ENCODE assay signal across 8 mouse cellular contexts in genomic region chr15:102377163-102377543, GRCm38 (mm10). TPM values are rescaled to one million over a fixed set of nuclear protein-coding genes. Genes with fewer than 3 reads are reported as not detected.
A peak's percentile ranks its signal among the peaks of the same experiment; 100 is the strongest.
DNase-seq lines count a peak whose midpoint lies in the region; ATAC-seq and TF ChIP-seq lines count a peak whose summit lies in the region.

No protein-coding gene starts in this region.

- H3K4me3 ChIP-seq in erythroblast, embryonic 14.5 days (replicated peaks) = peak overlapping the region; percentile 68
- peak overlapping the region; percentile 66 for H3K4me3 ChIP-seq in heart, embryonic 12.5 days
- peak overlapping the region; percentile 61 for H3K4me3 ChIP-seq in kidney, postnatal 0 days (replicated peaks; ENCODE audit: low read depth, low read length)
- peak overlapping the region; percentile 68 for H3K4me3 ChIP-seq in liver, embryonic 13.5 days (replicated peaks)
- H3K4me3 ChIP-seq in stomach, embryonic 14.5 days (ENCODE audit: low read depth, low read length) = peak overlapping the region; percentile 46

- ATAC-seq in heart, embryonic 12.5 days (ENCODE audit: insufficient number of reproducible peaks, low FRiP score) = peak; percentile 83
- ATAC-seq in kidney, postnatal 0 days (replicated peaks; ENCODE audit: low FRiP score, low read depth) = peak; percentile 79
- ATAC-seq in liver, embryonic 13.5 days (ENCODE audit: low read depth) = peak; percentile 75
- ATAC-seq in stomach, embryonic 14.5 days (ENCODE audit: insufficient number of reproducible peaks, insufficient read depth, low FRiP score, low read depth) = peak; percentile 68; the same call in 1 of the 2 replicates

- H3K27me3 ChIP-seq in erythroblast, embryonic 14.5 days (ENCODE audit: control insufficient read depth) = peaks cover 64% of the 10 kb centered on the region
- H3K27me3 ChIP-seq in heart, embryonic 12.5 days (replicated peaks) = peaks cover 3% of the 10 kb centered on the region; the same call in 1 of the 2 replicates
- H3K27me3 ChIP-seq in kidney, postnatal 0 days (ENCODE audit: insufficient read depth, low read length) = no peaks in the 10 kb centered on the region
- peaks cover 26% of the 10 kb centered on the region for H3K27me3 ChIP-seq in liver, embryonic 13.5 days
- H3K27me3 ChIP-seq in stomach, embryonic 14.5 days (ENCODE audit: control insufficient read depth, insufficient read depth, low read length) = no peaks in the 10 kb centered on the region

- peak; percentile 85 for DNase-seq in 416B (ENCODE audit: low read depth)
- peak; percentile 90 to 94 for DNase-seq in adrenal gland, postnatal 36 days
- DNase-seq in kidney, postnatal 0 days (ENCODE audit: low spot score) = peak; percentile 97
- peak; percentile 76 for DNase-seq in liver, embryonic 13.5 days
- peak; percentile 76 to 84 for DNase-seq in natural killer cell, adult 2 months (ENCODE audit: low spot score in 2 of 2)

- H3K27ac ChIP-seq in heart, embryonic 12.5 days (ENCODE audit: poor library complexity, severe bottlenecking) = peak overlapping the region; percentile 74
- H3K27ac ChIP-seq in kidney, postnatal 0 days = peak overlapping the region; percentile 73
- H3K27ac ChIP-seq in liver, embryonic 13.5 days = peak overlapping the region; percentile 58
- peak overlapping the region; percentile 74 for H3K27ac ChIP-seq in stomach, embryonic 14.5 days (ENCODE audit: low read length)

- WGBS in heart, embryonic 12.5 days = 0% methylated on average over 7 of the region's 7 CpGs
- WGBS in kidney, postnatal 0 days = 2% methylated on average over 7 of the region's 7 CpGs
- WGBS in liver, embryonic 13.5 days (ENCODE audit: insufficient replicate concordance) = 1% methylated on average over 7 of the region's 7 CpGs
- 1% methylated on average over 7 of the region's 7 CpGs for WGBS in stomach, embryonic 14.5 days

- H3K9me3 ChIP-seq in erythroblast, embryonic 14.5 days (ENCODE audit: control insufficient read depth, low read length) = no peaks in the 10 kb centered on the region; the same call in 1 of the 2 replicates
- H3K9me3 ChIP-seq in heart, embryonic 12.5 days (replicated peaks) = no peaks in the 10 kb centered on the region
- no peaks in the 10 kb centered on the region for H3K9me3 ChIP-seq in kidney, postnatal 0 days (replicated peaks; ENCODE audit: low read length)
- H3K9me3 ChIP-seq in liver, embryonic 13.5 days (replicated peaks) = no peaks in the 10 kb centered on the region
- no peaks in the 10 kb centered on the region for H3K9me3 ChIP-seq in stomach, embryonic 14.5 days (ENCODE audit: control insufficient read depth, low read depth, low read length)

- H3K9ac ChIP-seq in heart, embryonic 12.5 days = peak overlapping the region; percentile 75
- H3K9ac ChIP-seq in kidney, postnatal 0 days (ENCODE audit: low read depth, low read length) = peak overlapping the region; percentile 73
- peak overlapping the region; percentile 75 for H3K9ac ChIP-seq in liver, embryonic 13.5 days
- peak overlapping the region; percentile 58 for H3K9ac ChIP-seq in stomach, embryonic 14.5 days (replicated peaks; ENCODE audit: low read depth, low read length)

- H3K4me1 ChIP-seq in erythroblast, embryonic 14.5 days (ENCODE audit: control insufficient read depth) = peaks cover 26% of the 10 kb centered on the region
- peaks cover 17% of the 10 kb centered on the region for H3K4me1 ChIP-seq in heart, embryonic 12.5 days (replicated peaks)
- H3K4me1 ChIP-seq in kidney, postnatal 0 days (replicated peaks; ENCODE audit: insufficient read depth, low read length) = 0 out of 2 replicates have a peak, but pooled peaks cover 4% of the 10 kb centered on the region
- H3K4me1 ChIP-seq in liver, embryonic 13.5 days (replicated peaks) = peaks cover 34% of the 10 kb centered on the region
- H3K4me1 ChIP-seq in stomach, embryonic 14.5 days (ENCODE audit: control insufficient read depth, insufficient read depth, low read length) = peaks cover 13% of the 10 kb centered on the region

- H3K4me2 ChIP-seq in heart, embryonic 12.5 days = peak overlapping the region; percentile 98
- peak overlapping the region; percentile 95 for H3K4me2 ChIP-seq in kidney, postnatal 0 days (ENCODE audit: low read length)
- H3K4me2 ChIP-seq in liver, embryonic 13.5 days = peak overlapping the region; percentile 98
- H3K4me2 ChIP-seq in stomach, embryonic 14.5 days (replicated peaks; ENCODE audit: low read depth, low read length) = peak overlapping the region; percentile 97

- peak; percentile 92 for TF ChIP-seq CTCF in kidney, postnatal 0 days (IDR thresholded peaks at IDR 0.05; ENCODE audit: low read depth)

- no peaks in the 10 kb centered on the region for H3K36me3 ChIP-seq in erythroblast, embryonic 14.5 days (ENCODE audit: control insufficient read depth)
- no peaks in the 10 kb centered on the region for H3K36me3 ChIP-seq in heart, embryonic 12.5 days
- H3K36me3 ChIP-seq in kidney, postnatal 0 days (ENCODE audit: insufficient read depth, low read length) = no peaks in the 10 kb centered on the region
- H3K36me3 ChIP-seq in liver, embryonic 13.5 days = no peaks in the 10 kb centered on the region
- H3K36me3 ChIP-seq in stomach, embryonic 14.5 days (ENCODE audit: control insufficient read depth, insufficient read depth, low read length) = no peaks in the 10 kb centered on the region

RNA-seq across cellular contexts. Expression of gene Sp7, which starts 10.2 kb away (rescaled TPM):
- total RNA-seq in adrenal gland, postnatal 36 days (2021) = under 1 TPM in 1 of 2 experiments, not detected in 1; 0.16 TPM
- polyA plus RNA-seq in erythroblast, embryonic 14.5 days (2012) = not detected in 2 replicates
- polyA plus RNA-seq in heart, embryonic 12.5 days (2016; fragmentation: Nextera tagmentation; extraction: Ambion mirVana) = 0.34 and 0.58 TPM in 2 replicates
- 0.61 and 1.1 TPM in 2 replicates for polyA plus RNA-seq in kidney, postnatal 0 days (2015; fragmentation: Nextera tagmentation; extraction: Ambion mirVana)
- polyA plus RNA-seq in liver, embryonic 13.5 days (2015; fragmentation: Nextera tagmentation; extraction: Ambion mirVana) = 0.07 and 0.09 TPM in 2 replicates
- 2.0 and 2.5 TPM in 2 replicates for polyA plus RNA-seq in stomach, embryonic 14.5 days (2014; fragmentation: Nextera tagmentation; extraction: Ambion mirVana)

RNA-seq across cellular contexts. Expression of gene Aaas, which starts 26.6 kb away (rescaled TPM):
- total RNA-seq in adrenal gland, postnatal 36 days (2021) = 10 to 100 TPM; 13.7 to 16.2 TPM
- polyA plus RNA-seq in erythroblast, embryonic 14.5 days (2012) = 13.7 and 18.1 TPM in 2 replicates
- 53.8 and 55.8 TPM in 2 replicates for polyA plus RNA-seq in heart, embryonic 12.5 days (2016; fragmentation: Nextera tagmentation; extraction: Ambion mirVana)
- polyA plus RNA-seq in kidney, postnatal 0 days (2015; fragmentation: Nextera tagmentation; extraction: Ambion mirVana) = 37.1 and 42.2 TPM in 2 replicates
- polyA plus RNA-seq in liver, embryonic 13.5 days (2015; fragmentation: Nextera tagmentation; extraction: Ambion mirVana) = 60.9 and 61.9 TPM in 2 replicates
- polyA plus RNA-seq in stomach, embryonic 14.5 days (2014; fragmentation: Nextera tagmentation; extraction: Ambion mirVana) = 63.8 and 68.4 TPM in 2 replicates

RNA-seq across cellular contexts. Expression of gene Sp1, which starts 28.8 kb away (rescaled TPM):
- 10 to 100 TPM; 78.9 to 79.7 TPM for total RNA-seq in adrenal gland, postnatal 36 days (2021)
- 0.32 and 0.93 TPM in 2 replicates for polyA plus RNA-seq in erythroblast, embryonic 14.5 days (2012)
- 6.9 and 7.3 TPM in 2 replicates for polyA plus RNA-seq in heart, embryonic 12.5 days (2016; fragmentation: Nextera tagmentation; extraction: Ambion mirVana)
- 8.8 TPM in 2 replicates for polyA plus RNA-seq in kidney, postnatal 0 days (2015; fragmentation: Nextera tagmentation; extraction: Ambion mirVana)
- 4.0 and 4.3 TPM in 2 replicates for polyA plus RNA-seq in liver, embryonic 13.5 days (2015; fragmentation: Nextera tagmentation; extraction: Ambion mirVana)
- polyA plus RNA-seq in stomach, embryonic 14.5 days (2014; fragmentation: Nextera tagmentation; extraction: Ambion mirVana) = 16.9 and 18.9 TPM in 2 replicates

RNA-seq across cellular contexts. Expression of gene Myg1, which starts 45.6 kb away (rescaled TPM):
- total RNA-seq in adrenal gland, postnatal 36 days (2021) = 10 to 100 TPM; 59.0 to 59.1 TPM
- polyA plus RNA-seq in erythroblast, embryonic 14.5 days (2012) = 6.4 and 8.0 TPM in 2 replicates
- 58.8 and 60.7 TPM in 2 replicates for polyA plus RNA-seq in heart, embryonic 12.5 days (2016; fragmentation: Nextera tagmentation; extraction: Ambion mirVana)
- polyA plus RNA-seq in kidney, postnatal 0 days (2015; fragmentation: Nextera tagmentation; extraction: Ambion mirVana) = 84.9 and 86.9 TPM in 2 replicates
- 46.0 and 48.6 TPM in 2 replicates for polyA plus RNA-seq in liver, embryonic 13.5 days (2015; fragmentation: Nextera tagmentation; extraction: Ambion mirVana)
- polyA plus RNA-seq in stomach, embryonic 14.5 days (2014; fragmentation: Nextera tagmentation; extraction: Ambion mirVana) = 96.9 and 109 TPM in 2 replicates

RNA-seq across cellular contexts. Expression of gene Pfdn5, which starts 51.2 kb away (rescaled TPM):
- 100 to 1,000 TPM; 420 TPM for total RNA-seq in adrenal gland, postnatal 36 days (2021)
- polyA plus RNA-seq in erythroblast, embryonic 14.5 days (2012) = 1.2 and 3.3 TPM in 2 replicates
- polyA plus RNA-seq in heart, embryonic 12.5 days (2016; fragmentation: Nextera tagmentation; extraction: Ambion mirVana) = 267 and 273 TPM in 2 replicates
- polyA plus RNA-seq in kidney, postnatal 0 days (2015; fragmentation: Nextera tagmentation; extraction: Ambion mirVana) = 511 and 565 TPM in 2 replicates
- 133 and 151 TPM in 2 replicates for polyA plus RNA-seq in liver, embryonic 13.5 days (2015; fragmentation: Nextera tagmentation; extraction: Ambion mirVana)
- 500 and 514 TPM in 2 replicates for polyA plus RNA-seq in stomach, embryonic 14.5 days (2014; fragmentation: Nextera tagmentation; extraction: Ambion mirVana)

Comparison
In these comparisons a context has a peak if more than half of its experiments do, and no peak if none do; other contexts are left out.
1. Peak in every context shown above with its lines: DNase-seq, ATAC-seq, H3K4me3 ChIP-seq and H3K27ac ChIP-seq.